Mouse (Mus musculus) cerebellum, adult 2 months (tissue): ENCODE results near the gene Tuba1a. TPM values are rescaled to one million over a fixed set of nuclear protein-coding genes. Genes with fewer than 3 reads are reported as not detected.

Experiments
- DNase-seq, 2 experiments: peaks; one replicate each; pipeline ENCODE4 v3.0.0; 2021
- H3K27ac ChIP-seq: fragments of 200-500 bp; 2 replicates; pipeline ENCODE4 v1.5.1; 2012; ENCODE audit warnings: low read length, control low read depth, inconsistent platforms; ENCODE audit not compliant: insufficient read depth
- H3K27me3 ChIP-seq: fragments of 200-500 bp; 2 replicates; pipeline ENCODE4 v1.6.1; 2012; ENCODE audit warnings: inconsistent platforms, mild to moderate bottlenecking, low read length, moderate library complexity; ENCODE audit not compliant: control insufficient read depth, insufficient read depth
- H3K4me1 ChIP-seq: fragments of 200-500 bp; 2 replicates; pipeline ENCODE4 v1.6.1; 2011; ENCODE audit warnings: low read length; ENCODE audit not compliant: control insufficient read depth, insufficient read depth
- H3K4me3 ChIP-seq: fragments of 200-500 bp; replicated peaks from 2 replicates; pipeline ENCODE3; 2011; ENCODE audit warnings: mild to moderate bottlenecking, low read depth, low read length, control low read depth; ENCODE audit not compliant: insufficient read depth
- CTCF ChIP-seq: fragments of 200-500 bp; IDR thresholded peaks from 2 replicates; pipeline ENCODE4 v1.5.1; 2011; ENCODE audit warnings: low read depth, mild to moderate bottlenecking, control low read depth, low read length, moderate library complexity, borderline replicate concordance; ENCODE audit not compliant: insufficient read depth
- POLR2A ChIP-seq: fragments of 200-500 bp; IDR thresholded peaks from 2 replicates; pipeline ENCODE4 v1.6.1; 2011; ENCODE audit warnings: low read length, control low read depth, borderline replicate concordance; ENCODE audit not compliant: insufficient read depth
- WGBS: fragments of 180-500 bp; shearing (Covaris S2); methylation state at CpG from one replicate; pipeline ENCODE4 v1.1.7; 2018; 5-methylcytosine and 5-hydroxymethylcytosine counted together
- polyA plus RNA-seq: library from polyadenylated mRNA; depleted of rRNA; stranded (reverse); fragments of >200 nt; gene quantifications from 2 replicates; pipeline ENCODE4 v1.2.3, GENCODE M21; 2012; rRNA removed

Tuba1a gene
- 1,294 and 1,344 TPM in 2 replicates for polyA plus RNA-seq

DNA sequence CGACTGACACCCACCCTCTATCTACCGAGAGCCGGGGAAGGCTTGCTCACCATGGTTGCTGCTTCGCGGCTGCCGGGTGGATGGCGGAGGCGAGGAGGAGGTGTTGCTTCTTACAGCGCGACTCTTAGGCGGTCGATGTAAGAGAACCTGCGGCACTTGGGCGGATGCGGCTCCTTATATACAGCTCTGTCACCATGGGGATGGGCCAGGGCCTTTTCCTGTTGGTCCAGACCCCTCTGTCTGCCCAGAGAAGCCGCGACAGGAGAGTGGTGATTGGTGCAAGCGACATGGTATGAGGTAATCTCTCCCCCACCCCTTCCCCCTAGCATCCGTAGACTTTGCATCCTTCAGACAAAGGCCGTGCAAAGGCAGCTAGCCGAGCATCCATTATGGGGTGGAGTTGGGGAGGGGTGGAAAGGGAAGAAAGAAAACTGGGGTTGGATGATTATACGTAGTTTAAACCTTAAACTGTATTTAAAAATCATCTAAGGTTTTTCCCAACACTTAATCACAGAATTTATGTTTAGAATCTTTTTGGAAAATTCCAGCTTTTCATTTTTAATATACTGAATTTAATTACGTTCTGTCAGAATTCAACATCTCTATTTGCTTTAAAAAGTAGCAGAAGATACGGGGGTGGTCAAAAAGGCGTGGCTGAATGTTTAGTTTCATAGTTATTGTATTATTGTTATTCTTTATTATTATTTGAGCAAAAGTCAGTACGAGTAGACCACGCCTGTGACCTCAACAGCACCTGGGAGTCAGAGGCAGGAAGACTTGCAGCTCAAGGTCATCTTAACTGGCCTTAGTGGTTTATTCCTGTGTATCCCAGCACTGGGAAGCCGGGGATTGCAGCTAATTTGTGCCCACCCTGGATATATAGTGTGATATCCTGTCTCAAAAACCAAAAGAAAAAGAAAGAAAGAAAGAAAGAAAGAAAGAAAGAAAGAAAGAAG, at the start of gene Tuba1a, which contains the start of gene Gm49450:
TSS of gene Tuba1a (minus strand) at position 303 of the 956 bp plus-strand sequence.
TSS of gene Gm49450 (minus strand) at position 151 of the 956 bp plus-strand sequence.
- 1% methylated on average over 28 of the region's 28 CpGs for WGBS
- Histone ChIP-seq H3K27me3 (no peaks in the 10 kb centered on the region), H3K4me3 (peak within 1 kb of the TSS; percentile 94), H3K4me1 (peaks cover 4% of the 10 kb centered on the region; the same call in 1 of the 2 replicates), H3K27ac (peak within 1 kb of the TSS; percentile 98)
- no peak for TF ChIP-seq CTCF
- peak; percentile 100 for TF ChIP-seq POLR2A
- peak; percentile 99 for DNase-seq

DNA sequence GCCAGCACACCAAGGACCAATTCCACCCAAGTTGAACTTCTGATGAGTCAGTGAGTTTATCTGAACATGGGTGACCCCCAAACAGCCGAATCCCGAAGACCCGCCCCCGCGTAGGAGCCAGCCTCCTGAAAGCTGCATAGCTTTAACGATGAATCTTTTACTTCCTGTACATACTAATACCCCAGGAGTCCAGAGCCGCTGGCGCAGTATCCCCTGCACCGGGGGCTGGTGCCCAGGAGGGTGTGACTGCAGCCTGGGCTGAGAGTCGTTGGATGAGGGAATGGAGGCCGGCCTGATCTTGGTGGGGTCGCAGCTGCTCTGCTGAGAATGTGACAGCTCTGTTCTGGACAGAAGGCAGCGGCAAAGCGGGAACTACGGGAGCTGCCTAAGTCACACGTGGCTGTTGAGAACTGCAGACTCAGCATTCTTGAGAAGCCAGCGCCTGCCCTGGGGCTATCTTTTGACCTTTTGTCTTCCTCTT, 48.0 kb upstream of the Tuba1a start:
- H3K4me3 ChIP-seq: no peak overlapping the region
- WGBS: 11% methylated on average over 17 of the region's 17 CpGs
- DNase-seq: no peak
- no peaks in the 10 kb centered on the region for H3K27me3 ChIP-seq
- TF ChIP-seq CTCF (no peak), POLR2A (no peak)
- H3K27ac ChIP-seq: no peak overlapping the region
- H3K4me1 ChIP-seq: no peaks in the 10 kb centered on the region; the same call in 1 of the 2 replicates

GRCm38 (mm10) chr15:99000535-99001283, 47.2 kb upstream of the Tuba1a start:
- no peaks in the 10 kb centered on the region; the same call in 1 of the 2 replicates for H3K4me1 ChIP-seq
- H3K27ac ChIP-seq: no peak overlapping the region
- H3K4me3 ChIP-seq: no peak overlapping the region
- 29% methylated on average over 14 of the region's 14 CpGs for WGBS
- H3K27me3 ChIP-seq: no peaks in the 10 kb centered on the region
- DNase-seq: peak; percentile 38 to 42
- TF ChIP-seq POLR2A: no peak
- peak; percentile 28; the same call in 1 of the 2 replicates for TF ChIP-seq CTCF

DNA sequence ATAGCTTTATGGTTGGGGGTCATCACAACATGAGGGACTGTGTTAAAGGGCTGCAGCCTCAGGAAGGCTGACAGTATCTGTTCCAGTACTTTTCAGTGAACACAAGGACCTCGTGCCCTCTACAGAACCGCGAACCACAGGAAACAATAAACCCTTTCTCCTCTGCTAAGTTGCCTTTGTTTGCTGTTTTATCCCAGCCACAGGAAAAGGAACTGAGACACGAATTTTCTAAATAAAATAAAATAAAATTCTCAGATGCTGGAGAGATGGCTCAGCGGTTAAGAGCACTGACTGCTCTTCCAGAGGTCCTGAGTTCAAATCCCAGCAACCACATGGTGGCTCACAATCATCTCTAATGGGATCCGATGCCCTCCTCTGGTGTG, 45.3 kb upstream of the Tuba1a start:
- TF ChIP-seq CTCF: no peak
- TF ChIP-seq POLR2A: no peak
- Histone ChIP-seq H3K27ac (no peak overlapping the region), H3K4me3 (no peak overlapping the region), H3K27me3 (no peaks in the 10 kb centered on the region), H3K4me1 (no peaks in the 10 kb centered on the region; the same call in 1 of the 2 replicates)
- WGBS: 52% methylated on average over 6 of the region's 6 CpGs
- no peak for DNase-seq

DNA sequence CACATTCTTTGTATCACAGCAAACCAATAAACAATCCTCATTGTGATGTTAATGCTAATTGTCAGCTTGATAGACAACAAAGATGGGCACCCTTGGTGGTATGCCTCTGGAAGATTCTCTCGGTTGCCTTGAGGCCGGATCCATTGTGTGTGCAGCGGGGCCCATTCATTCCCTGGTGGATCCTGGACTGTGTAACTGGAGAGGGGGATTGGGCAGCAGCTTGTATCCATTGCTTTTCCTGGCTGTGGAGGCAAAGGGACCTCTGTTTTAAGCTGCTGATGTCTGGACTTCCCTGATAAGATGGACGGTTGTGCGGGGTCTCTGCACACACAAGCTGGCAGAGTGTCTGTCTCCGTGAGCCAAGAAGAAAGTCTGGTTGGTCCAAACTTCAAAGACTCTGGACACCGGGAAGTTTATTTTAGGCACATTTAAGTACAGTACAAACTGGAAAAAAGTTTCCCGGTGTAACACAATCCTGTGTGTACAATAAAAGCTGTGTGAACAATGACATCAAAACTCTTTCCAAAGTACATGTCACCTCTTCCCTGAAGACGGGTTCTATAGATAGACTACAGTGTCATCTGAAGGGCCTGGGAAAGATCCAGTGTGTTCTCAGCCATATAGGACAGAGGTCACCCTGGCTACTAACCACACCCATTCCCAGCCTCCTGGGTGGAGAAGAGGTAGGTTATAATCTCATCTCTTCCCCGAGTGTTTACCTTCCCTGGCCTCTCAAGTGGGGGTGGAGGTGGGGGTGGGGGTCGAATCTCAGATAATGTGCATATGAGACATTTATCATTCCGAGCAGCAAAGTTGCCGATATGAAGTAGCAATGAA, 44.7 kb upstream of the Tuba1a start:
- WGBS: 56% methylated on average over 13 of the region's 13 CpGs
- DNase-seq: no peak
- TF ChIP-seq POLR2A (no peak), CTCF (no peak)
- no peaks in the 10 kb centered on the region; the same call in 1 of the 2 replicates for H3K4me1 ChIP-seq
- no peaks in the 10 kb centered on the region for H3K27me3 ChIP-seq
- H3K4me3 ChIP-seq: no peak overlapping the region
- no peak overlapping the region for H3K27ac ChIP-seq

- Histone ChIP-seq H3K27me3 (no peaks in the 10 kb centered on the region), H3K27ac (no peak overlapping the region), H3K4me3 (no peak overlapping the region), H3K4me1 (peaks cover 6% of the 10 kb centered on the region)
- WGBS: 49% methylated on average over 7 of the region's 7 CpGs
- no peak for DNase-seq
- TF ChIP-seq CTCF: no peak
- TF ChIP-seq POLR2A: no peak
These were observed 43.3 kb upstream of the Tuba1a start for GRCm38 (mm10) chr15:98996840-98997239.
